Mouse (Mus musculus): ENCODE results near the gene Rps27rt. TPM values are rescaled to one million over a fixed set of nuclear protein-coding genes. Genes with fewer than 3 reads are reported as not detected.
A peak's percentile ranks its signal among the peaks of the same experiment; 100 is the strongest.

Rps27rt gene
- polyA plus RNA-seq, 1 experiment from 2014 or later: 392 TPM

DNA sequence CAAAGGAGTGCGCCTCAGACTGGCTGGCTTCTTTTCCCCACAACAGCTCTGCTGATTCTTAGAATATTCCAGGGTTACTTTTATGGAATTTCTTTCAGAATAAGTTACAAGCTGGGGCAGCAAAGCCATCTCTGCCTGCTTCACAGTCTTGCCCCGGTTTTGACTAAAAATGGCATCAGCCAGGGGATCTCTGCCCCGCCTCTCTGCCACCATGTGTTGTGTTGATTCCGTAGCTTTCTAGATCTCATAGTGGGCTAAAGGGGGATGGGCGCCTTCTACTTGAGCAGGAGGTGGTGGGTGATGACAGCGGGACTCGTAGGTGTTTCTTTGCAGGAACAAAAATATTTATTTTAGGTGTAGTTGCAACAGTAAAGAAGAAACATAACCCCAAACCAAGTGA lies 25.7 kb upstream of the Rps27rt start:
- no peak overlapping the region for H3K4me2 ChIP-seq
- 90% methylated on average over 7 of the region's 7 CpGs for WGBS
- no peak overlapping the region for H3K27ac ChIP-seq (ENCODE audit: low read depth, low read length)
- DNase-seq (ENCODE audit: low spot score, missing footprints) (no peak), ATAC-seq (ENCODE audit: low FRiP score) (no peak)
- H3K4me3 ChIP-seq (ENCODE audit: low read depth, low read length): no peak overlapping the region
- no peaks in the 10 kb centered on the region for H3K36me3 ChIP-seq (ENCODE audit: control insufficient read depth, insufficient read depth, low read length)
- H3K4me1 ChIP-seq (ENCODE audit: control insufficient read depth, insufficient read depth, low read length): no peaks in the 10 kb centered on the region
- peaks cover 5% of the 10 kb centered on the region; the same call in 1 of the 2 replicates for H3K9me3 ChIP-seq (ENCODE audit: control insufficient read depth, low read length)
- H3K27me3 ChIP-seq (ENCODE audit: control insufficient read depth, insufficient read depth, low read length): no peaks in the 10 kb centered on the region
- no peak overlapping the region for H3K9ac ChIP-seq (ENCODE audit: low read length)

DNA sequence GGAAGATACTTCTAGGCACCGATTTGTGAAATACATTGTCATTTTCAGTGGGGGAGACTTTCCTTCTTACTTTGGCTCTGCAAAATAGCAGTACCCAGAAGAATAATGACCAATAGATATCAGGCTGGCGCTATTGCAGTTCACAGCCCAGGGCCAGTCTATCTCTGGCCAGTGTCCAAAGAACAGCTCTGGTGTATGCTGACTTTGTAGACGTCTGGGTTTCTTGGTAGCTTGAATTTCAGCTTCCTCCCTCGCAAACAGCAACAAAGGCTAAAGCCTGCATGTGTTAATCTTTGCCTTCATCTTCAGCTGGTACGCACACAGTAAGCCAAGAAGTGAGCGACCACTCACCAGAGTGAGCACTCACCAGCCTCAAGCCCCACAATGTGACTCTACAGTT lies 25.2 kb upstream of the Rps27rt start:
- Histone ChIP-seq H3K4me1 (ENCODE audit: control insufficient read depth, insufficient read depth, low read length) (no peaks in the 10 kb centered on the region), H3K4me2 (no peak overlapping the region), H3K36me3 (ENCODE audit: control insufficient read depth, insufficient read depth, low read length) (no peaks in the 10 kb centered on the region), H3K27me3 (ENCODE audit: control insufficient read depth, insufficient read depth, low read length) (no peaks in the 10 kb centered on the region), H3K9ac (ENCODE audit: low read length) (no peak overlapping the region), H3K27ac (ENCODE audit: low read depth, low read length) (no peak overlapping the region), H3K4me3 (ENCODE audit: low read depth, low read length) (no peak overlapping the region), H3K9me3 (ENCODE audit: control insufficient read depth, low read length) (peaks cover 5% of the 10 kb centered on the region; the same call in 1 of the 2 replicates)
- 92% methylated on average over 6 of the region's 6 CpGs for WGBS
- ATAC-seq (ENCODE audit: low FRiP score) (no peak), DNase-seq (ENCODE audit: low spot score, missing footprints) (no peak)

DNA sequence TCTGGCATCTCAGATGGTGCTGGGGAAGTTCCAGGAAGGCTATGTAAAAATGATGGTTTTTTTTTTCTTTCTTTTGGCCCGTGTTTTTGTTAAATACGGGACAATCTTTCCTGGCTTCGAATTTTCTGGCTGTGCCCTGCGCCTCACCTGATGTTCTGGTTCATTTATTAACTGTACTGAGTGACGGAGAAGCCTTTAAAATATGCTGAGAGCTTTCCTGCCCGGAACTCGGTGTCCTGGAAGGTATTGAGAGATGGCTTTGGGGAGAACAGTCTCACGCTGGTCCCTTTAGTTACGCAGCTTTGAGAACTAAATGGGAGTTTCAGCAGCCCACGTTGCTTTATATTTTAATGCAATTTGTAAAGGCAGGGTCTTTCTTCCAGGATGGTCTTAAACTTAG lies 22.9 kb upstream of the Rps27rt start:
- Histone ChIP-seq H3K4me2 (no peak overlapping the region), H3K4me3 (ENCODE audit: low read depth, low read length) (no peak overlapping the region), H3K27me3 (ENCODE audit: control insufficient read depth, insufficient read depth, low read length) (no peaks in the 10 kb centered on the region), H3K9ac (ENCODE audit: low read length) (no peak overlapping the region), H3K9me3 (ENCODE audit: control insufficient read depth, low read length) (peaks cover 5% of the 10 kb centered on the region; the same call in 1 of the 2 replicates), H3K27ac (ENCODE audit: low read depth, low read length) (no peak overlapping the region), H3K4me1 (ENCODE audit: control insufficient read depth, insufficient read depth, low read length) (no peaks in the 10 kb centered on the region), H3K36me3 (ENCODE audit: control insufficient read depth, insufficient read depth, low read length) (no peaks in the 10 kb centered on the region)
- WGBS: 79% methylated on average over 10 of the region's 10 CpGs
- no peak for DNase-seq (ENCODE audit: low spot score, missing footprints)
- ATAC-seq (ENCODE audit: low FRiP score): no peak

DNA sequence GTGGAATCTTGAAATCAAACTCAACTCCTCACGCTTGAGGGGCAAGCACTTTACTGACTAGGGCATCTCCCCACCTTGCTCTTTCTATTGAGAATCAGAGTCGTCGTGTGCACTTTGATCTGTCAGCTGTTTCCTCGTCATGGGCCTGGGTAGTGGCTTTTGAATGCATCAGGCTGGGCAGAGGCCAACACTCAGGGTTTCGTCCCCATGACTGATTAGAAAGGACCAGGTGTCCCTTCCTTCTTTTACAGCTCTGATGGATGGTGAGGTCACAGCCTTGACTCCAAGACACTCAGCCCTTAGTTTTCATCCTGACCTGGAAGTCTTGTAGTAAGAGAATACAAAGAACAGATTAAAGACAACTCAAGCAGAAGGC lies 17.2 kb upstream of the Rps27rt start:
- Histone ChIP-seq H3K36me3 (ENCODE audit: control insufficient read depth, insufficient read depth, low read length) (no peaks in the 10 kb centered on the region), H3K9ac (ENCODE audit: low read length) (no peak overlapping the region), H3K4me3 (ENCODE audit: low read depth, low read length) (no peak overlapping the region), H3K27ac (ENCODE audit: low read depth, low read length) (no peak overlapping the region), H3K4me2 (no peak overlapping the region), H3K9me3 (ENCODE audit: control insufficient read depth, low read length) (no peaks in the 10 kb centered on the region), H3K4me1 (ENCODE audit: control insufficient read depth, insufficient read depth, low read length) (no peaks in the 10 kb centered on the region), H3K27me3 (ENCODE audit: control insufficient read depth, insufficient read depth, low read length) (no peaks in the 10 kb centered on the region)
- 73% methylated on average over 5 of the region's 5 CpGs for WGBS
- ATAC-seq (ENCODE audit: low FRiP score): no peak
- DNase-seq (ENCODE audit: low spot score, missing footprints): no peak

DNA sequence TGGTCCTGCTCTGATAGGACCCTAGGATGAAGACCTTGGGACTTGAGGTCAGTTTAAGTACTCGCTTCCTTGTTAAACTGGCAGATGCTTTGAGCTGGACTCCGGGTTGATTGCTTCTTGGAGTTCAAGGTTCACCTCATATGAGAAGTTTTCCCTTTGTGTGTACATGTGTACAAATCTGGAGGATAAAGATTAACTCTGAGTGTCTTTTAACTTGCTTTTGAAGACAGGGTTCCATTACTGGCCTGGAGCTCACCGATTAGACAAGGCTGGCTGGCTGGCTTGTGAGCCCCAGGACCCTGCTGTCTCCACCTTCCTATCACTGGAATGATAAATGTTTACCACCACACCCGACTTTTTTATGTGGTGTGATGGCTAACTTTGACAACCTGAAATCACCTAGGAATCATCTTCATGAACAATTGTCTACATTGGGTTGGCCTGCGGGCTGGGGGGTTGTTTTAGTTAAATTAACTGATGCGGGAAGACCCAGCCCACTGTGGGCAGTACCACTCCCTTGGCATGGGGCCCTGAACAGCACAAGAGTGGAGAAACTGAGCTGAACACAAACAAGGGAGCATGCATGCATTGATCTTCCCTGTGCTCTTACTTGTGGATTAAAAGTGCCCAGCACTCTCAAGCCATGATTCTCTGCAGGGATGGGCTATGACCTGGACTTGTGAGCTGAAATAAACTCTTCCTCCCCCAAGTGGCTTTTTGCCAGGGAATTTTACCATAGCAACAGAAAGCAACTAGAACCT lies 16.7 kb upstream of the Rps27rt start:
- no peaks in the 10 kb centered on the region for H3K36me3 ChIP-seq (ENCODE audit: control insufficient read depth, insufficient read depth, low read length)
- DNase-seq (ENCODE audit: low spot score, missing footprints) (no peak), ATAC-seq (ENCODE audit: low FRiP score) (no peak)
- no peak overlapping the region for H3K4me2 ChIP-seq
- no peaks in the 10 kb centered on the region for H3K27me3 ChIP-seq (ENCODE audit: control insufficient read depth, insufficient read depth, low read length)
- H3K9me3 ChIP-seq (ENCODE audit: control insufficient read depth, low read length): no peaks in the 10 kb centered on the region
- H3K4me1 ChIP-seq (ENCODE audit: control insufficient read depth, insufficient read depth, low read length): no peaks in the 10 kb centered on the region
- 82% methylated on average over 6 of the region's 6 CpGs for WGBS
- H3K27ac ChIP-seq (ENCODE audit: low read depth, low read length): no peak overlapping the region
- H3K4me3 ChIP-seq (ENCODE audit: low read depth, low read length): no peak overlapping the region
- no peak overlapping the region for H3K9ac ChIP-seq (ENCODE audit: low read length)

DNA sequence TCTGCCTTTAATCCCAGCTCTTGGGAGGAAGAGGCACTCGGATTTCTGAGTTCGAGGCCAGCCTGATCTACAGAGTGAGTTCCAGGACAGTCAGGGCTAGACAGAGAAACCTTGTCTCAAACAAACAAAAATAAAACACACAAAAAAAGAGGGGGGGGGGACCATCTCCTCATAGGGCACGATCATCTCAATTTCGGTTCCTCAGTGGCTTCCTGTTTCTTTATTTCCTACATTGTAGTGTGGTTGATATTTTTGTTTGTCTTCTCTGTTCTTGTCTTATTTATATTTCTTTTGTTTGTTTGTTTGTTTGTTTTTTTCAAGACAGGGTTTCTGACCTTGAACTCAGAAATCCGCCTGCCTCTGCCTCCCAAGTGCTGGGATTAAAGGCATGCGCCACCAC lies 13.9 kb upstream of the Rps27rt start:
- Histone ChIP-seq H3K9me3 (ENCODE audit: control insufficient read depth, low read length) (no peaks in the 10 kb centered on the region), H3K27ac (ENCODE audit: low read depth, low read length) (no peak overlapping the region), H3K4me3 (ENCODE audit: low read depth, low read length) (no peak overlapping the region), H3K27me3 (ENCODE audit: control insufficient read depth, insufficient read depth, low read length) (no peaks in the 10 kb centered on the region), H3K9ac (ENCODE audit: low read length) (no peak overlapping the region), H3K36me3 (ENCODE audit: control insufficient read depth, insufficient read depth, low read length) (no peaks in the 10 kb centered on the region), H3K4me1 (ENCODE audit: control insufficient read depth, insufficient read depth, low read length) (no peaks in the 10 kb centered on the region), H3K4me2 (no peak overlapping the region)
- DNase-seq (ENCODE audit: low spot score, missing footprints) (no peak), ATAC-seq (ENCODE audit: low FRiP score) (no peak)
- WGBS: 93% methylated on average over 6 of the region's 6 CpGs

DNA sequence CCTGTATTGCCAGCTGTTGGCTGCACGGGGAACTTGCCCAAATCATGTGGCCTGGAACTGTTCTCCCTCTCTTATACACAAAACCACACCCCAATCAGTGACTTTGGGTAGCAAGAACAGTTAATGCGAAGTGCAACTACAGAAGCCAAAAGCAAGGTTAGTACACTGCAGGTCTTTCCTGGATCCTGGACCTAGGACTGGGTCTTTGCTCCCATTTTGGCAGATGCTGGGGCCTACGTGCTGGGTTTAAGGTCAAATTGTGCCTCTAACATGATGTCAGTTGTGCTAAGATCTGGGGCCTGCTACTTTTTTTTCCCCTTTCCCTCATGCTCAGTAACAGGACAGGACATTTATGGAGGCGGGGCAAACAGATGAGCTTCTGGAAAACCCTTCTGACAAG lies 13.2 kb upstream of the Rps27rt start:
- Histone ChIP-seq H3K9me3 (ENCODE audit: control insufficient read depth, low read length) (no peaks in the 10 kb centered on the region), H3K4me1 (ENCODE audit: control insufficient read depth, insufficient read depth, low read length) (no peaks in the 10 kb centered on the region), H3K27ac (ENCODE audit: low read depth, low read length) (no peak overlapping the region), H3K4me2 (no peak overlapping the region), H3K4me3 (ENCODE audit: low read depth, low read length) (no peak overlapping the region), H3K36me3 (ENCODE audit: control insufficient read depth, insufficient read depth, low read length) (no peaks in the 10 kb centered on the region), H3K9ac (ENCODE audit: low read length) (no peak overlapping the region), H3K27me3 (ENCODE audit: control insufficient read depth, insufficient read depth, low read length) (no peaks in the 10 kb centered on the region)
- ATAC-seq (ENCODE audit: low FRiP score): no peak
- WGBS: 94% methylated on average over 4 of the region's 4 CpGs
- no peak for DNase-seq (ENCODE audit: low spot score, missing footprints)

DNA sequence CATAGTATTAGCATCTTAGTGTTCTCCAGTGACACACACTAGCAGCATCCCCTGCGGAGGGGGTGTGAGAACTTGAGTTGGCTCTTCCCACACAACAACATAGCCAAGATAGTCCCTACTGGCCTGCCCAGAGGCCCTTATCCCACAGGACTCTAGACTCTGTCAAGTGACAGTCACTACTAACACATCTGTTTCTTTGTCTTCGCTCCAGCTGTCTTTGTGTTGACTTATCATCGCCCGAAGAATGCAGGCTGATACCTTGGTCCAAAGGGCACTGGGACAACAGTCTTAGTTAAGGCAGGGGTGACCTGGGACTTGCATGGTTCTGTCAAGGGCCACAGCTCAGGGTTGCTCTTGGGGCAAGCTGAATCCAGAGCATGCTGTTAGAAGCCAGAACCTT lies 12.7 kb upstream of the Rps27rt start:
- no peak overlapping the region for H3K4me2 ChIP-seq
- H3K4me3 ChIP-seq (ENCODE audit: low read depth, low read length): no peak overlapping the region
- H3K9me3 ChIP-seq (ENCODE audit: control insufficient read depth, low read length): no peaks in the 10 kb centered on the region
- H3K27ac ChIP-seq (ENCODE audit: low read depth, low read length): no peak overlapping the region
- no peaks in the 10 kb centered on the region for H3K4me1 ChIP-seq (ENCODE audit: control insufficient read depth, insufficient read depth, low read length)
- no peak overlapping the region for H3K9ac ChIP-seq (ENCODE audit: low read length)
- no peak for ATAC-seq (ENCODE audit: low FRiP score)
- 83% methylated on average over 4 of the region's 4 CpGs for whole genome bisulfite sequencing
- no peaks in the 10 kb centered on the region for H3K27me3 ChIP-seq (ENCODE audit: control insufficient read depth, insufficient read depth, low read length)
- DNase-seq (ENCODE audit: low spot score, missing footprints): no peak
- H3K36me3 ChIP-seq (ENCODE audit: control insufficient read depth, insufficient read depth, low read length): no peaks in the 10 kb centered on the region

DNA sequence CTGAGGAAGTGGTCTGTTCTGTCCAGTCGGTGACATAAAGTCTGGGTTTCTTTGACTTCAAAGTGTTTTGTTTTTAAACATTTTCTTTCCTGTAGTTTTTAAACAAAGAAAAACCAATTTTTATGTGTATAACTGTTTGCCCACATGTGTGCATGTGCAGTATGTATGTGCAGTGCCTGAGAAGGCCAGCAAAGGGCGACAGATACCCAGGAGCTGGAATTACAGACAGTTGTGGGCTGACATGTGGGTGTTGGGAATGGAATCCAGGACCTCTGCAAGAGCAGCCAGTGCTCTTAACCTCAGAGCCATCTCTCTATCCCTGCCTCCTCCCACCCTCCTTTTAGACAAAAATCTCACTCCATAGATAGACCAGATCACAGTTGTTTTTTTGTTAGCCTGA lies 10.0 kb upstream of the Rps27rt start:
- 85% methylated on average over 2 of the region's 2 CpGs for WGBS
- H3K27ac ChIP-seq (ENCODE audit: low read depth, low read length): no peak overlapping the region
- DNase-seq (ENCODE audit: low spot score, missing footprints) (peak; percentile 23), ATAC-seq (ENCODE audit: low FRiP score) (no peak)
- H3K4me2 ChIP-seq: no peak overlapping the region
- H3K4me1 ChIP-seq (ENCODE audit: control insufficient read depth, insufficient read depth, low read length): no peaks in the 10 kb centered on the region
- H3K9me3 ChIP-seq (ENCODE audit: control insufficient read depth, low read length): no peaks in the 10 kb centered on the region
- no peak overlapping the region for H3K9ac ChIP-seq (ENCODE audit: low read length)
- no peaks in the 10 kb centered on the region for H3K36me3 ChIP-seq (ENCODE audit: control insufficient read depth, insufficient read depth, low read length)
- H3K4me3 ChIP-seq (ENCODE audit: low read depth, low read length): no peak overlapping the region
- H3K27me3 ChIP-seq (ENCODE audit: control insufficient read depth, insufficient read depth, low read length): no peaks in the 10 kb centered on the region

Data from midbrain, embryonic 11.5 days (tissue).